Mouse (Mus musculus) mouse embryonic stem cell (cell line): ENCODE data around the gene 4930438A08Rik.

Source experiments
- in situ Hi-C, 2 experiments: fragments of 300-500 bp; cut with MboI; formaldehyde crosslinking; loops; 1 replicate in 1 of 2; 3 replicates in 1 of 2; pipeline ENCODE4 v1.14.3; 2019 to 2020; ENCODE audit warnings: low sequenced_read_pairs in 2 of 2, low pct_unique_long_range_greater_than_20kb in 1 of 2, mixed read lengths in 1 of 2; ENCODE audit not compliant: unreplicated experiment in 1 of 2

Gene 4930438A08Rik

GRCm38 (mm10) chr11:58315536-58316168 lies 41.1 kb downstream of the 4930438A08Rik start:
- in situ Hi-C loops: no loop called here

- in situ Hi-C loops: no loop called here
Observed at GRCm38 (mm10) chr11:58316344-58316743, 41.7 kb downstream of the 4930438A08Rik start.

- in situ Hi-C loops: no loop called here
Observed at GRCm38 (mm10) chr11:58316768-58317390, 42.3 kb downstream of the 4930438A08Rik start.

GRCm38 (mm10) chr11:58322824-58323569 lies 48.4 kb downstream of the 4930438A08Rik start:
- in situ Hi-C loops: no loop called here

GRCm38 (mm10) chr11:58323570-58324340 lies 49.2 kb downstream of the 4930438A08Rik start:
- in situ Hi-C loops: no loop called here

GRCm38 (mm10) chr11:58324614-58325229 lies 50.1 kb downstream of the 4930438A08Rik start:
- in situ Hi-C loops: no loop called here

GRCm38 (mm10) chr11:58326781-58327180 lies 52.2 kb downstream of the 4930438A08Rik start:
- in situ Hi-C loops: no loop called here

GRCm38 (mm10) chr11:58329906-58330275 lies 55.3 kb downstream of the 4930438A08Rik start:
- in situ Hi-C loops: no loop called here

GRCm38 (mm10) chr11:58330276-58331148 lies 55.9 kb downstream of the 4930438A08Rik start, which contains the start of the genes Zfp672 and Sh3bp5l:
Gene Zfp672 (minus strand): TSS chr11:58330339.
Gene Sh3bp5l (plus strand): TSS chr11:58330724.
- in situ Hi-C loops: no loop called here

- in situ Hi-C loops: no loop called here
Observed at GRCm38 (mm10) chr11:58331149-58331495, 56.5 kb downstream of the 4930438A08Rik start.

- in situ Hi-C loops: no loop called here
Observed at GRCm38 (mm10) chr11:58331546-58331945, 56.9 kb downstream of the 4930438A08Rik start.

GRCm38 (mm10) chr11:58334746-58335145 lies 60.1 kb downstream of the 4930438A08Rik start:
- in situ Hi-C loops: no loop called here
